Mouse (Mus musculus): ENCODE results near the gene Mtmr10.

DNA sequence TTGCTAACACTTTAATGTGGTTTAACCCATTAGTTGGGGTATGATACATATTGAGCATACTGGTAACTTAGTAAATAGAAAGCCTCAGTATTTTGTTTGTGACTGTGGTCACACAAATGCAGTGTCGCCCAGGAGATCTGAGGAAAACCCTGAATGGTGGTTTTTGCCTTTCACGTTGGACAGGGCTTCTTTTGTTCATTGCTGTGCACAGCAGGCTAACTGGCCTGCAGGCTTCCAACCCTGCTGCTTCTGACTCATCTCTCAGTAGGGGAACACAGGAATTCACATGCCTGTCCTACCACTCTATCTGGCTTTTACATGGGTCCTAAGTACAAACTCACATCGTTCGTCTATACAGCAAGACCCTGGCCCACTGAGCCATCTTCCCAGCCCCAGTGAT lies 34.2 kb downstream of the Mtmr10 start:
- TF ChIP-seq ZNF384 (IDR thresholded peaks at IDR 0.05; ENCODE audit: low read depth, low read length) (no peak), CHD2 (IDR thresholded peaks at IDR 0.05; ENCODE audit: low read depth, low read length) (no peak), MAFK (IDR thresholded peaks at IDR 0.05; ENCODE audit: insufficient read depth, low read depth, low read length) (no peak), HCFC1 (IDR thresholded peaks at IDR 0.05; ENCODE audit: borderline replicate concordance, insufficient read depth, low read length) (no peak)

Data from ES-E14 (cell line).